Mouse (Mus musculus) retina, postnatal 1 day (tissue): ENCODE measurements around the gene Pcyox1.
"Not testable (repeated sequence)": the region's sequence is repeated elsewhere in the genome, so short reads cannot be mapped to it uniquely, and the experiment has no call there.

Source experiments
- DNase-seq: peaks from one replicate; pipeline ENCODE4 v3.0.0-alpha.2; 2012

Gene Pcyox1

DNA sequence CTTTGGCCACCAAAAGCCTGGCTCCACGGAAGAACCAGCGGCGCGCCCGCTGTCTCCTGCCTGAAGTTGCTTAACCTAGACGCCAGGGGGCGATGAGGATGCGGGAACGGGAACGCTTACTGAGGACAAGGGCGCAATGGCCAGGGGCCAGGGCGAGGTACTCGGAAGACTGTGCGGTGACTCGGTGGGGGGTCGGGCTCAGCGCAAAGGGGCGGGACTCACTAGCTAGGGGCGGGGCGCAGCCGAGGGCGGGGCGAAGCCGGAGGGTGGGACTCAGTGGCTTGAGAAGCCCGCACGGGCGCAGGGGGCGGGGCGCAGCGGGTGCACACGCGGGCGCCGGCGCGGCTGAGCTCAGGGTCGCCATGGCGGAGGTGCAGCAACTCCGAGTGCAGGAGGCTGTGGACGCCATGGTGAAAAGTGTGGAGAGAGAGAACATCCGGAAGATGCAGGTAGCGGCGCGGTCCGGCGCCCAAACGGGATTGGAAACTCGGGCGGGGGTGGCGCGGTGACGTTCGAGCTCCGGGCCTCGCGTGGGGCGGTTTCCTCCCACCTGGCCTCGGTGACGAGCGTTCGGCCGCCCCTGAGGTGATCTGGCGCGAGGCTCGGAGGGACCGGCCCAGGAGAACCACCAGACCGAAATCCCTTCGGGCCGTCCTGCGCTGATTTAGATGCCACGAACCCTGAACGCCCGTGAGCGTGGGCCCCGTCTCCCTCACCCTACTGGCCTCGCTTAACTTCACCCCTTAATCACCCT, 31.4 kb downstream of the Pcyox1 start, which contains the start of gene Fam136a:
TSS of gene Fam136a (plus strand) at position 276 of the 754 bp plus-strand sequence.
- peak; percentile 99 for DNase-seq

GRCm38 (mm10) chr6:86364442-86365141, 32.4 kb downstream of the Pcyox1 start:
- peak; percentile 93 for DNase-seq

DNA sequence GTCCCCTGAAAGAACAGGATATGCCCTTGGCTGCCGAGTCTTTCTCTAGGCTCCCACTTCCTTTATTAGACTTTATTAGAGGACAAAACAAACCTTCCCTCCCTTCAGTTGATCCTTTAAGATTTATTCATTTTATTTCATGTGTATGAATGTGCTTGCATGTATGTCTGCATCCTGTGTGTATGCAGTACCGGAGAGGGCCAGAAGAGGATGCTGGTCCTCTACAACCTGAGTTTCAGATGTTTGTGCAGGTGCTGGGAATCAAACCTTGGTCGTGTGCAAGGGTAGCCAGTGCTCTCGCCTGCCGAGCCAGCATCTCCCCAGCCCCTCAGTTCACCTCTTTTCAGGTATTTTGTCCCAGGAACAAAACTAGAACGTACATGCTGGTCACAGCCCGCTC, 35.6 kb downstream of the Pcyox1 start:
- DNase-seq, result no peak

- DNase-seq, result no peak
Observed at GRCm38 (mm10) chr6:86360691-86361090, 36.3 kb downstream of the Pcyox1 start.

- no peak for DNase-seq
Observed at GRCm38 (mm10) chr6:86356956-86357355, 40.0 kb downstream of the Pcyox1 start.

DNA sequence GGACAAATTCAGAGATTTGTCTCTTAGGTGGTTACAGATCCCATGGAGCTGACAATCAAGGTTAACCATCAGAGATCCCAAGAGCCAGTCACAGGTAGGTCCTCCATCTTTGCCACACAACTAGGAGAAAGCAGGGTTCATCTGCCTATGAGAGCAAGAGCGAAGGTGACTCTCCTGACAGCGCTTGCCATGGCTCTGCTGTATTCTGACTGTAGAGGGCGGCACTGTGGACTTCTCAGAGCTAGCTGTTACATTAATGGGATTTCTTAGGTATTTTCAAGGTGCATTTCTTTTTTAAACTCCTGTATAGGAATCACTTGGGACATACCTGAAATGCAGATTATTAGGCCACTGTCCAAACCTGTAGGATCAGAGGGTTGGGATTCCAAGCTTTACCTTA, 42.0 kb downstream of the Pcyox1 start:
- no peak for DNase-seq

DNA sequence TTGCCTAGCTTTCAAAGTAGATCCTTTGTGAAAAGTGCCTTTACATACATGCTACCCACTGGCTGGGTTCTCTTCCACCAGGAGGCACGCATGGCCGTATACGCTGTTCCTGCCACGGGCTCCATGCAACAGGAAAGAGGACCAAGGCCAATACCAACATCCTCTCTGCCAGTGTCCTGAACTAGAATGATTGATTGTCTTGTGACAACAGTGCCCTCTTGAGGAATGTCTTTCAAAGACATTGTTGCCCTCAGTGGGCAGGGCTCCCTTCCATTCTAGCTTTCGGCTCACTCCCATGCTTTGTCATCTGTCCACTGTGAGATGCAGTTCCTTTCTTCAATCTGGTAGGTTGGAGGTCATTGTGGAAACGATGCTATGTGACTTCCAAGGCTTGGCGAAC, 47.7 kb downstream of the Pcyox1 start:
- peak; percentile 59 for DNase-seq

DNA sequence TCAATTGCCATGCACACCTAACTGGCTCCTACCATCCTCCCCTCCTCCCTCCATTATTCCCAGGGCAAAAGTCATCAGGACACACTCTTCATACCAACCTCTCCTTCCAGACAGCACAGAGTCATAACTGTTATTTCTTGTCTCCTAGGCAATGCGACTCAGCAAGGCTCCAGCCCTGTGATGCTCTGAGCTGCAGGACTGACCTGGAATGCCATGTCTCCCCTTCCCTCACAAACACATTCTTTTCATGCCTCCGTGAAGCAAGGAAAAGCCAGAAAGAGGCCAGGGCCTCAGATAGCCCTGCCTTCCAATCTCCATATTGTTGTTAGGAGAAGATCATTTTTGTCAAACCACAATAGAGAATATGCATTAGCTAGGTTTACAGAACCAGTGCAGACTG, 50.9 kb downstream of the Pcyox1 start:
- DNase-seq, result no peak

DNA sequence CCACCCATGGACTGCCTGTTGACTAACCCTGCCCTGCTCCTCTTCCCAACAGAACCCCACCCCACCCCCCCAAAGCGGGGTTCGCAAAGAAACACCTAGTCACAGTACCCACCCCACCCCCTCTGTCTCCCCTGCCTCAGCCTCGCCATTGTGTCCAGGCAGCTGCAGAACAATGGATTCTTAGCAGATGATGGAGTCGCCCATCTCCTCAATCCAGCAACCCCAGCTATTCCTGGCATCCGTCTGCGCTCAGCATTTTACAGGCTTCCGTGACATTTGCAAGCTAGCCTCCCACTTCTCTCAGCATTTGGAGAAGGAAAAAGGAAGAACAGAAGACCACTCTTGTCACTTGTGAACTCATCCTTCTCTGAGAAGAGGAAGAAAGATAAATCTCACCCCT, 53.3 kb downstream of the Pcyox1 start:
- DNase-seq, result no peak

DNA sequence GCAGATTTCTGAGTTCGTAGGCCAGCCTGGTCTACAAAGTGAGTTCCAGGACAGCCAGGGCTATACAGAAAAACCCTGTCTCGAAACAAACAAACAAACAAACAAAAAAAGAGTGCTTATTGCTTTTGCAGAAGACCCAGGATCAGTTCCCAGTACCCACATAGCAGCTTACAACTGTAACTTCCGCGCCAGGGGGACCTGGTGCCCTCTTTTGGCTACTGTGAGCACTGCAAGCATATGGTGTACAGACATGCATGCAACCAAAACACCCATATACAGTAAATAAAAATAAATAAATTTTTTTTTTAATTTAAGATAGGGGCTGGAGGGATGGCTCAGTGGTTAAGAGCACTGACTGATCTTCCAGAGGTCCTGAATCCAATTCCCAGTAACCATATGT, 60.6 kb downstream of the Pcyox1 start:
- DNase-seq, result not testable (repeated sequence)
